Mouse (Mus musculus): ENCODE measurements around the gene St3gal2.

GRCm38 (mm10) chr8:110902579-110902965, 17.1 kb upstream of the St3gal2 start:
- TF ChIP-seq CTCF (IDR thresholded peaks at IDR 0.05; ENCODE audit: extremely low read depth, insufficient read length, insufficient replicate concordance, low read depth, low read length): no peak
- no peak for TF ChIP-seq POLR2A (IDR thresholded peaks at IDR 0.05; ENCODE audit: low read depth, low read length)

All from small intestine, adult 2 months (tissue).